Mouse (Mus musculus) embryonic facial prominence, embryonic 14.5 days (tissue): Measurements from ENCODE around the gene Tectb. TPM values are rescaled to one million over a fixed set of nuclear protein-coding genes. Genes with fewer than 3 reads are reported as not detected.
"Not testable (repeated sequence)": the region's sequence is repeated elsewhere in the genome, so short reads cannot be mapped to it uniquely, and the experiment has no call there.

Experiments used
- ATAC-seq: fragments of 200-750 bp; cut with Nextera tagmentation; 2 replicates; pipeline ENCODE4 v1.8.0; 2017; ENCODE audit warnings: low read depth, moderate number of reproducible peaks, moderate TSS enrichment
- DNase-seq: peaks from one replicate; pipeline ENCODE4 v3.0.0-alpha.2; 2015; ENCODE audit warnings: low spot score
- H3K27ac ChIP-seq: fragments of 300-500 bp; sonication (generic); replicated peaks from 2 replicates; pipeline ENCODE4 v1.5.1; 2014; ENCODE audit warnings: low read depth, mild to moderate bottlenecking, low read length, moderate library complexity
- H3K27me3 ChIP-seq: fragments of 300-500 bp; sonication (generic); replicated peaks from 2 replicates; pipeline ENCODE4 v1.6.1; 2014; ENCODE audit warnings: low read length; ENCODE audit not compliant: control insufficient read depth, insufficient read depth
- H3K36me3 ChIP-seq: fragments of 300-500 bp; sonication (generic); 2 replicates; pipeline ENCODE4 v1.6.1; 2014; ENCODE audit warnings: low read length, mixed read lengths; ENCODE audit not compliant: control insufficient read depth, insufficient read depth
- H3K4me1 ChIP-seq: fragments of 300-500 bp; sonication (generic); 2 replicates; pipeline ENCODE4 v1.6.1; 2014; ENCODE audit warnings: antibody characterized with exemption, low read length; ENCODE audit not compliant: control insufficient read depth, insufficient read depth
- H3K4me2 ChIP-seq: fragments of 300-500 bp; sonication (generic); 2 replicates; pipeline ENCODE4 v1.6.1; 2014; ENCODE audit warnings: low read depth, mild to moderate bottlenecking, low read length, moderate library complexity, mixed read lengths
- H3K4me3 ChIP-seq: fragments of 300-500 bp; sonication (generic); 2 replicates; pipeline ENCODE4 v1.5.1; 2014; ENCODE audit warnings: low read depth, mild to moderate bottlenecking, low read length
- H3K9ac ChIP-seq: fragments of 300-500 bp; sonication (generic); 2 replicates; pipeline ENCODE4 v1.6.1; 2014; ENCODE audit warnings: low read depth, mild to moderate bottlenecking, low read length, moderate library complexity, mixed read lengths
- H3K9me3 ChIP-seq: fragments of 300-500 bp; sonication (generic); 2 replicates; pipeline ENCODE4 v1.6.1; 2016; ENCODE audit warnings: low read length; ENCODE audit not compliant: control insufficient read depth
- WGBS: fragments of 180-500 bp; shearing (Covaris S2); extraction: QIAGEN DNeasy Blood & Tissue Kit; methylation state at CpG from one replicate; pipeline ENCODE4 v1.1.7; 2014; 5-methylcytosine and 5-hydroxymethylcytosine counted together
- polyA plus RNA-seq: library from polyadenylated mRNA; unstranded; fragments of >200 nt; fragmentation: Nextera tagmentation; extraction: Ambion mirVana; gene quantifications from 2 replicates; pipeline ENCODE4 v1.2.1, GENCODE M21; 2014

Gene Tectb
- polyA plus RNA-seq, 1 experiment from 2014 or later, result 1.6 TPM

GRCm38 (mm10) chr19:55143391-55144300 is 36.9 kb upstream of the Tectb start:
- DNase-seq (peak; percentile 54), ATAC-seq (peak; percentile 84)
- no peaks in the 10 kb centered on the region for H3K27me3 ChIP-seq
- 16% methylated on average over 11 of the region's 11 CpGs for WGBS
- H3K27ac ChIP-seq, result peak overlapping the region; percentile 75
- H3K36me3 ChIP-seq, result no peaks in the 10 kb centered on the region
- H3K4me2 ChIP-seq, result no peak overlapping the region
- peaks cover 15% of the 10 kb centered on the region for H3K4me1 ChIP-seq
- H3K9ac ChIP-seq, result no peak overlapping the region
- H3K4me3 ChIP-seq, result no peak overlapping the region
- no peaks in the 10 kb centered on the region for H3K9me3 ChIP-seq

- WGBS, result 63% methylated on average over 5 of the region's 5 CpGs
- Histone ChIP-seq H3K9ac (no peak overlapping the region), H3K4me3 (no peak overlapping the region), H3K4me1 (peaks cover 15% of the 10 kb centered on the region), H3K27ac (peak overlapping the region; percentile 75; the same call in 1 of the 2 replicates), H3K4me2 (no peak overlapping the region), H3K9me3 (no peaks in the 10 kb centered on the region), H3K27me3 (no peaks in the 10 kb centered on the region), H3K36me3 (no peaks in the 10 kb centered on the region)
- DNase-seq (no peak), ATAC-seq (no peak)
Observed at GRCm38 (mm10) chr19:55144691-55145090, 35.8 kb upstream of the Tectb start.

DNA sequence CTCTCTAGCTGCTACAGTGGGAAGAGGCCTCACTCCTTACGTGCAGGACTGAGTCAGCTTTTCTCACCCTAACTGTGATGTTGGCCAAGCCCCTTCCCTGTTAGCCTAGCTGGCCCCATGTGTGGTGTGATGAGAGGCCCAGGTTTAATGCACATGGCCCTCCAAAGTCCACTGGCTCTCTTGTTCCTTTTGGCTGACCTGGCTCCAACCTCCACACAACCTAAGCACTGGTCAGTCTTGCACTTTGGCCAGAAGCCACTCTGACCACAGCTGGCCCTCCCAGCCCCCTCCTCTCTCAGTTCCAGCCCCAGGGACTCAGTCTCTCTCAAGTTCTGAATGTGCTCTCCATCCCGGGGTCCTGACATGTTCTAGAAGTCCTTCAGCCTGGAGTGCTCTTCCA is 35.4 kb upstream of the Tectb start:
- Histone ChIP-seq H3K4me3 (no peak overlapping the region), H3K4me2 (no peak overlapping the region), H3K4me1 (peaks cover 15% of the 10 kb centered on the region), H3K9ac (no peak overlapping the region), H3K27ac (no peak overlapping the region), H3K36me3 (no peaks in the 10 kb centered on the region), H3K27me3 (no peaks in the 10 kb centered on the region), H3K9me3 (peaks cover 2% of the 10 kb centered on the region; the same call in 1 of the 2 replicates)
- DNase-seq, result no peak
- ATAC-seq, result no peak
- 80% methylated on average over 2 of the region's 2 CpGs for WGBS

- no peak for DNase-seq
- no peaks in the 10 kb centered on the region for H3K27me3 ChIP-seq
- WGBS, result 55% methylated on average over 9 of the region's 9 CpGs
- H3K36me3 ChIP-seq, result no peaks in the 10 kb centered on the region
- no peak overlapping the region for H3K4me3 ChIP-seq
- peaks cover 15% of the 10 kb centered on the region for H3K4me1 ChIP-seq
- H3K9ac ChIP-seq, result no peak overlapping the region
- no peak overlapping the region for H3K4me2 ChIP-seq
- H3K27ac ChIP-seq, result no peak overlapping the region
- H3K9me3 ChIP-seq, result peaks cover 6% of the 10 kb centered on the region; the same call in 1 of the 2 replicates
- no peak for ATAC-seq
Observed at GRCm38 (mm10) chr19:55147568-55147967, 33.0 kb upstream of the Tectb start.

- Histone ChIP-seq H3K27ac (no peak overlapping the region), H3K4me3 (no peak overlapping the region), H3K36me3 (no peaks in the 10 kb centered on the region), H3K9ac (no peak overlapping the region), H3K27me3 (no peaks in the 10 kb centered on the region), H3K4me2 (no peak overlapping the region), H3K9me3 (peaks cover 6% of the 10 kb centered on the region; the same call in 1 of the 2 replicates), H3K4me1 (peaks cover 15% of the 10 kb centered on the region)
- no peak for DNase-seq
- ATAC-seq, result no peak
- 72% methylated on average over 6 of the region's 6 CpGs for WGBS
Observed at GRCm38 (mm10) chr19:55148109-55148508, 32.4 kb upstream of the Tectb start.

DNA sequence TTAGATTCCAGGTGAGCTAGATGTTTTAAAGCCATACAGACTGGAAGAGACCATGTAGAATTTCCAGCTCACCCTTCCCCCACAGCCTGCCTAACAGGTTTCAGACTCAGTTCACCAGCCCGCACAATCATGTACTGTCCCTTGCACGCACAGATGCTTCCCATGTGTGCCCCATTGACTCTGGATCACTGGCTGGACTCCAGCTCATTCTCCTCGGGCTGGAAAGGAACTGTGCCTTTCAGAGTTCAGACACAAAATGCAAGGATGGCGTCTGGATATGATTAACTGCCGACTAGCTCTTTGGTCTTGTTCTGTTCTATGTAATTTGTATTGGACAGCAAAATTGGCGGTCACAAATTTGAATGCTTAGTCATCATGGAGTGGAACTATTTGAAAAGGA is 30.9 kb upstream of the Tectb start:
- H3K4me1 ChIP-seq, result peaks cover 5% of the 10 kb centered on the region
- ATAC-seq (peak; percentile 68; the same call in 1 of the 2 replicates), DNase-seq (peak; percentile 80)
- peaks cover 6% of the 10 kb centered on the region; the same call in 1 of the 2 replicates for H3K9me3 ChIP-seq
- H3K4me3 ChIP-seq, result no peak overlapping the region
- H3K36me3 ChIP-seq, result no peaks in the 10 kb centered on the region
- no peak overlapping the region for H3K4me2 ChIP-seq
- WGBS, result 26% methylated on average over 6 of the region's 6 CpGs
- H3K27ac ChIP-seq, result no peak overlapping the region
- no peak overlapping the region for H3K9ac ChIP-seq
- no peaks in the 10 kb centered on the region for H3K27me3 ChIP-seq

GRCm38 (mm10) chr19:55152274-55152673 is 28.3 kb upstream of the Tectb start:
- not testable (repeated sequence) for H3K27me3 ChIP-seq, H3K4me3 ChIP-seq, H3K27ac ChIP-seq, H3K4me1 ChIP-seq, H3K36me3 ChIP-seq, ATAC-seq, H3K9ac ChIP-seq, DNase-seq, H3K9me3 ChIP-seq, H3K4me2 ChIP-seq
- WGBS, result 74% methylated on average over 5 of the region's 6 CpGs

DNA sequence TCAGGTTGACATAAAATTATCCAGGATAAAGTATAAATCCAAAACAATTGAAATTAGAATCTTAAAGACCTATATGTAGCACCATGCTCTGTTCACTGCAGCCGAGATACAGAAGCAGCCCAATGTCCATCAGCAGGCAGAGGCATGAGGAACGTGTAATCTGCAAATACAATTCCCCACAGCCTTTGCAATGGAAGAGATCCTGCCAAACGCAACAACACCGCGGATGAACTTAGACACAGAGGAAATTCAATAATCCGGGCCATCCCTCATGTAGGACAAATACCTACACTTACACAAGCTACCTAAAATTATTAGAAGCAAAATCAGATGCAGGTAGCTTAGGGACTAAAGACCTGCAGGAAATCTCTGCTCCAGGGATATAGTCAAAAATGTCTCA is 27.6 kb upstream of the Tectb start:
- Histone ChIP-seq H3K9ac (no peak overlapping the region), H3K4me3 (no peak overlapping the region), H3K27me3 (no peaks in the 10 kb centered on the region), H3K9me3 (peaks cover 6% of the 10 kb centered on the region; the same call in 1 of the 2 replicates), H3K27ac (no peak overlapping the region), H3K4me2 (no peak overlapping the region), H3K36me3 (no peaks in the 10 kb centered on the region), H3K4me1 (no peaks in the 10 kb centered on the region)
- DNase-seq (no peak), ATAC-seq (no peak)
- WGBS, result 89% methylated on average over 6 of the region's 6 CpGs

DNA sequence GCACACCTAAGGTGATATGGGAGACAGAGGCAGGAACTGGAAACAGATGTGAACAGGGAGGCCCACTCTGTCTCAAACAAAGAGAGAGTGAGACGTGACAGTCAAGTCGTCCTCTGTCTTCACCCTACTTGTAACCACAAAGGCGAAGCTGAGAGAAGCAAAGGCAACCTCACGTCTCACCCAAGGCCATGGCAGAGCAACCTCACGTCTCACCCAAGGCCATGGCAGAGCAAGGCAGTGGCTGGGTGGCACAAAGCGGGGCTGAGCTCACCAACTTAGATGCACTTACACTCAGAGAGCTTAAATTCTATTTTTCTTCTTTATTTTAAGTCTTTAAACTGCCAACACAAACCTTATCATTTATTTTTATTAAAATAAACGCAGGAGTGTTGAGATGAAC is 23.5 kb upstream of the Tectb start:
- Histone ChIP-seq H3K4me1 (no peaks in the 10 kb centered on the region), H3K27me3 (no peaks in the 10 kb centered on the region), H3K27ac (no peak overlapping the region), H3K4me2 (no peak overlapping the region), H3K9me3 (no peaks in the 10 kb centered on the region), H3K4me3 (no peak overlapping the region), H3K36me3 (no peaks in the 10 kb centered on the region), H3K9ac (no peak overlapping the region)
- WGBS, result 80% methylated on average over 7 of the region's 7 CpGs
- no peak for DNase-seq
- no peak for ATAC-seq
